Mouse (Mus musculus): ENCODE measurements at regions not wholly inside any gene's neighbourhood (a gene's known extent, or its start where the extent isn't known, plus 50 kb on each side); places are given as distances from the start of the nearest gene placed in this dataset.
A peak's percentile ranks its signal among the peaks of the same experiment; 100 is the strongest.

DNA sequence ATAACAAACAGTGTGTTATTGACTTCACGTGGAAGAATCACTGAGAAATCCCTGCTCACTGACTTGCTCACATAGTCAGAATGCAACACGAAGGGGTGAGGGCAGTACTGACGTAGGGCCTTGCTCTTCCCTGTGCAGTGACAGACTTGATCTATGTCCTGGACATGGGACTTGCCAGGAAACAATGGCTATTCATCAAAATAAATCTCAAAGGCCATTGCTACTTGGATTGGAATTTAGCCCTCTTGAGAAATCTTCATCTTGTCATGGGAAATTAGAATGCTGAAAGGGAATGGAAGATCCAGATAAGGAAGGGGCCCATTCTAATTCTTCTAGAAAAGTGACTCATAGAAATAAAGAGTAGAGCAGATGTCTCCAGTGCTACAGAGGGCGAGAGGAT lies 158.0 kb upstream of the Sstr4 start:
- no peak for ATAC-seq (replicated peaks; ENCODE audit: low FRiP score)
- Histone ChIP-seq H3K27ac (no peak overlapping the region), H3K27me3 (no peaks in the 10 kb centered on the region), H3K9me3 (replicated peaks) (no peaks in the 10 kb centered on the region), H3K4me2 (no peak overlapping the region), H3K4me1 (peaks cover 19% of the 10 kb centered on the region), H3K36me3 (no peaks in the 10 kb centered on the region), H3K4me3 (replicated peaks) (no peak overlapping the region), H3K9ac (no peak overlapping the region)
- 65% methylated on average over 4 of the region's 4 CpGs for WGBS

- Histone ChIP-seq H3K4me2 (no peak overlapping the region), H3K4me1 (peaks cover 23% of the 10 kb centered on the region), H3K27ac (0 out of 2 replicates have a peak overlapping the region, but pooled peaks have one; percentile 3), H3K9ac (no peak overlapping the region), H3K4me3 (replicated peaks) (no peak overlapping the region), H3K27me3 (no peaks in the 10 kb centered on the region), H3K9me3 (replicated peaks) (no peaks in the 10 kb centered on the region), H3K36me3 (no peaks in the 10 kb centered on the region)
- WGBS, result 10% methylated on average over 3 of the region's 3 CpGs
- peak; percentile 62 for ATAC-seq (replicated peaks; ENCODE audit: low FRiP score)
Observed at GRCm38 (mm10) chr2:148239046-148239445, 156.1 kb upstream of the Sstr4 start.

DNA sequence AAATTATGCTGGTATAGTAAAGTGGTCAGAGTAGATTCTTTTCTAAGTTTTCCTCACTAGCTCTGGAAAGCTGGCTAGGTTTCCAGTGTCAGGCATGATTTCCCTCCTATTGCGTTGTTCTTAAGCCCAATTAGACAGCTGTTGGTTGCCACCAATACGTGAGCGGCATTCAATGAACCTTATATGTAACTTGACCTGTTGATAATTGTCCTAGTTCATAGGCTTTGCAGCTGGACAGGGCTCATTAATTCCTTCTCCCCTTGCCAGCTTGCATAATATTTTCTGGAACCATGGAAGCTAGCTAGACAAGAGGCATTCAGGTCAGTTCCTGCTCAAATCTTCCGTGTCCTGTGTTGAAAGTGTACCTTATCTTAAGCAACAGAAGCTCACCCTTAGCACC lies 152.9 kb upstream of the Sstr4 start:
- Histone ChIP-seq H3K4me2 (no peak overlapping the region), H3K4me1 (peaks cover 23% of the 10 kb centered on the region), H3K4me3 (replicated peaks) (no peak overlapping the region), H3K9me3 (replicated peaks) (no peaks in the 10 kb centered on the region), H3K36me3 (no peaks in the 10 kb centered on the region), H3K27ac (no peak overlapping the region; the same call in 1 of the 2 replicates), H3K9ac (no peak overlapping the region), H3K27me3 (no peaks in the 10 kb centered on the region)
- 45% methylated on average over 4 of the region's 4 CpGs for WGBS
- peak; percentile 87 for ATAC-seq (replicated peaks; ENCODE audit: low FRiP score)

DNA sequence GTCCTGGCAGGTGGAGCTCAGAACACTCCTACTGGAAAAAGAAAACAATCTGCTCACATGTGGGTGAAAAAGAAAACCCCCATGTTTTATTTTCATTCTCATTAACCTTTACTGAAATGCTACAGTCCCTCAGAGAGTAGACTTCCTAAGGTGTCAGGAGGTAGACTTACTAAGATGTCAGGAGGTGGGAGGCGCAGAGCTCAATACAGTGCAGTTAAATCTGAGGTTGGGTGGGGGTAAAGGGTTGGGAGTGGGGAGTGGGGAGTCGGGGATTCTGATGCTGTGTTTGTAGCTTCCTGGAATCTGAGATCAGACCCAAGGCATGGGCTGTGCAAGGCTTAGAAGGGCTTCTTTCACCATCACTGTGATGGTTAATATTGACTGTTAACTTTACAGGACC lies 149.6 kb upstream of the Sstr4 start:
- Histone ChIP-seq H3K27me3 (no peaks in the 10 kb centered on the region), H3K4me3 (replicated peaks) (no peak overlapping the region), H3K9me3 (replicated peaks) (no peaks in the 10 kb centered on the region), H3K4me2 (no peak overlapping the region), H3K36me3 (no peaks in the 10 kb centered on the region), H3K9ac (no peak overlapping the region), H3K4me1 (peaks cover 11% of the 10 kb centered on the region; the same call in 1 of the 2 replicates), H3K27ac (no peak overlapping the region)
- peak; percentile 62 for ATAC-seq (replicated peaks; ENCODE audit: low FRiP score)
- WGBS, result 53% methylated on average over 2 of the region's 2 CpGs

- H3K9ac ChIP-seq, result no peak overlapping the region
- WGBS, result 86% methylated on average over 1 of the region's 1 CpGs
- no peaks in the 10 kb centered on the region for H3K9me3 ChIP-seq (replicated peaks)
- H3K36me3 ChIP-seq, result no peaks in the 10 kb centered on the region
- H3K4me2 ChIP-seq, result no peak overlapping the region
- H3K27ac ChIP-seq, result no peak overlapping the region
- no peaks in the 10 kb centered on the region for H3K27me3 ChIP-seq
- H3K4me1 ChIP-seq, result no peaks in the 10 kb centered on the region
- ATAC-seq (replicated peaks; ENCODE audit: low FRiP score), result no peak
- no peak overlapping the region for H3K4me3 ChIP-seq (replicated peaks)
Observed at GRCm38 (mm10) chr2:148250902-148251301, 144.2 kb upstream of the Sstr4 start.

- H3K27ac ChIP-seq, result no peak overlapping the region
- no peak overlapping the region for H3K4me2 ChIP-seq
- no peak overlapping the region for H3K9ac ChIP-seq
- no peaks in the 10 kb centered on the region for H3K27me3 ChIP-seq
- H3K36me3 ChIP-seq, result no peaks in the 10 kb centered on the region
- H3K9me3 ChIP-seq (replicated peaks), result no peaks in the 10 kb centered on the region
- no peak overlapping the region for H3K4me3 ChIP-seq (replicated peaks)
- no peaks in the 10 kb centered on the region for H3K4me1 ChIP-seq
- ATAC-seq (replicated peaks; ENCODE audit: low FRiP score), result no peak
Observed at GRCm38 (mm10) chr2:148255662-148256061, 139.5 kb upstream of the Sstr4 start.

- no peaks in the 10 kb centered on the region for H3K36me3 ChIP-seq
- H3K4me1 ChIP-seq, result no peaks in the 10 kb centered on the region
- no peak overlapping the region for H3K4me2 ChIP-seq
- ATAC-seq (replicated peaks; ENCODE audit: low FRiP score), result no peak
- WGBS, result 83% methylated on average over 3 of the region's 3 CpGs
- no peak overlapping the region for H3K9ac ChIP-seq
- H3K9me3 ChIP-seq (replicated peaks), result no peaks in the 10 kb centered on the region
- H3K4me3 ChIP-seq (replicated peaks), result no peak overlapping the region
- H3K27me3 ChIP-seq, result no peaks in the 10 kb centered on the region
- H3K27ac ChIP-seq, result no peak overlapping the region
Observed at GRCm38 (mm10) chr2:148264111-148264730, 130.9 kb upstream of the Sstr4 start.

DNA sequence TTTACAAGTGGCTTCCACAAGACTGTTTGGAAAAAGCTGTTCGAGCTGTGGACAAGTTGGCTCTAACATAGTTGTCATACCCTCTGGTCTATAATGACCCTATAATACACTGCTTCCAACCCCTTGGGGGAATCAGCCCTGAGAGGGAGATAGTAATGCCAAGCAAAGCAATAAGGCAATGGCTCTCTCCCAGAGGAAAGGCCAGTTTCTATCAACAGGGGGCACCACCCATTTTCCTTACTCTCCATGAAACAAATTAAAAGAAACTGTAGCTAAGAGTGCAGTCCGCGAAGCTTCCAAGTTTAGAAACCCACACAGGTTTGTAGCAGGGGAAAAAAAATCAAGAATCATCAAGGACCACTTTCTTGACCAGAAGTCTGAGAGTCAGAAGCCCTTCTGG lies 115.9 kb upstream of the Sstr4 start:
- no peak for ATAC-seq (replicated peaks; ENCODE audit: low FRiP score)
- Histone ChIP-seq H3K9me3 (replicated peaks) (no peaks in the 10 kb centered on the region), H3K9ac (no peak overlapping the region), H3K4me3 (replicated peaks) (no peak overlapping the region), H3K4me1 (no peaks in the 10 kb centered on the region), H3K27ac (no peak overlapping the region), H3K27me3 (no peaks in the 10 kb centered on the region), H3K4me2 (no peak overlapping the region), H3K36me3 (no peaks in the 10 kb centered on the region)
- WGBS, result 87% methylated on average over 3 of the region's 3 CpGs

DNA sequence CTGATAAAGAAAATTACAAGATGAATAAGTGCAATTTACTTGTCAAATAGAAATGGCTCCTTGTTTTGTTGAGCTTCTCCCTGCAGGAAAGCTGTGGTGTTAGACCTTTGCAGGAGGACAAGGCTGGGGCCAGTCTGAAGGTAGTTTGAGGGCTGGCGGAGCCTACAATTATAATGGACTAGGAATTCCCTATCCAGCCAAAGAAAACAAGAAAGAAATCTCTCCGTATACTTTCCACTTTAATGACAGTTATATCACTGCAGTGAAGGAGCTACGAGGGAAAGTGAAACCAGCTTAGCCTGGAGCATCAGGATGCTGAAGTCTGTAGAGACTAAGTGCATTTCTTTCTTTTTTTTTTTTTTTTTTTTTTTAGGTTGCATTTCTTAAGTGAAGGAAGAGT lies 104.8 kb upstream of the Sstr4 start:
- Histone ChIP-seq H3K9ac (no peak overlapping the region), H3K4me2 (no peak overlapping the region), H3K36me3 (no peaks in the 10 kb centered on the region), H3K27ac (no peak overlapping the region), H3K4me3 (replicated peaks) (no peak overlapping the region), H3K4me1 (no peaks in the 10 kb centered on the region), H3K27me3 (no peaks in the 10 kb centered on the region), H3K9me3 (replicated peaks) (no peaks in the 10 kb centered on the region)
- peak; percentile 46; the same call in 1 of the 2 replicates for ATAC-seq (replicated peaks; ENCODE audit: low FRiP score)
- 41% methylated on average over 3 of the region's 3 CpGs for WGBS

- no peak overlapping the region for H3K4me3 ChIP-seq (replicated peaks)
- H3K4me2 ChIP-seq, result no peak overlapping the region
- no peak for ATAC-seq (replicated peaks; ENCODE audit: low FRiP score)
- WGBS, result 87% methylated on average over 5 of the region's 5 CpGs
- H3K27me3 ChIP-seq, result no peaks in the 10 kb centered on the region
- no peak overlapping the region for H3K9ac ChIP-seq
- H3K36me3 ChIP-seq, result no peaks in the 10 kb centered on the region
- H3K9me3 ChIP-seq (replicated peaks), result no peaks in the 10 kb centered on the region
- no peak overlapping the region for H3K27ac ChIP-seq
- no peaks in the 10 kb centered on the region for H3K4me1 ChIP-seq
Observed at GRCm38 (mm10) chr2:148292442-148292841, 102.7 kb upstream of the Sstr4 start.

- H3K27ac ChIP-seq, result no peak overlapping the region
Observed at GRCm38 (mm10) chr2:148292895-148293294, 102.2 kb upstream of the Sstr4 start.

DNA sequence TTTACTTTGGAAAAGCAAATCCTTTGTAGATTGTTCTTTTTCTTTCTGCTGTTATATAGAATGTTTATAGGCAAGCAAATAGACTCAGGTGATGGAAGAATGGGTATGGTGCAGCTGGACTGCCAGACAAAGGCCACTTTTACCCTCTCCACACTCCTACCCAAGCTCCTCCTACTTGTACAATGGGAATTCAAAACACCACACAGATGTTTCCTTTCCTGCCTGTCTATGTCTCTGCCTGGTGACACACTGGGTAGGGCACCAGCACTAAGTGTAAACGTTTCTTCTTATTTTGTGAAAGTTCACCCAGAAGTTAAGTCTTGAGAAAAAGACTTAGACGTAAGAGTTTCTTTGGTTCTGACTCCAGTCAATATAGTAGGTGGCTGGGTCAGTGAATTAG lies 94.3 kb upstream of the Sstr4 start:
- Histone ChIP-seq H3K27ac (no peak overlapping the region), H3K27me3 (no peaks in the 10 kb centered on the region), H3K9me3 (replicated peaks) (no peaks in the 10 kb centered on the region), H3K9ac (no peak overlapping the region), H3K4me2 (no peak overlapping the region), H3K4me3 (replicated peaks) (no peak overlapping the region), H3K4me1 (no peaks in the 10 kb centered on the region), H3K36me3 (no peaks in the 10 kb centered on the region)
- ATAC-seq (replicated peaks; ENCODE audit: low FRiP score), result no peak
- WGBS, result 59% methylated on average over 2 of the region's 2 CpGs

More at GRCm38 (mm10) chr2:148292895-148293294, 102.2 kb upstream of the Sstr4 start:
- no peak overlapping the region for H3K9ac ChIP-seq
- H3K36me3 ChIP-seq, result no peaks in the 10 kb centered on the region
- H3K9me3 ChIP-seq (replicated peaks), result no peaks in the 10 kb centered on the region
- H3K4me1 ChIP-seq, result no peaks in the 10 kb centered on the region
- no peaks in the 10 kb centered on the region for H3K27me3 ChIP-seq
- no peak for ATAC-seq (replicated peaks; ENCODE audit: low FRiP score)
- H3K4me2 ChIP-seq, result no peak overlapping the region
- H3K4me3 ChIP-seq (replicated peaks), result no peak overlapping the region
- 57% methylated on average over 2 of the region's 2 CpGs for WGBS

- Histone ChIP-seq H3K4me2 (no peak overlapping the region), H3K9ac (no peak overlapping the region), H3K27me3 (no peaks in the 10 kb centered on the region), H3K4me3 (replicated peaks) (no peak overlapping the region), H3K9me3 (replicated peaks) (no peaks in the 10 kb centered on the region), H3K4me1 (no peaks in the 10 kb centered on the region), H3K36me3 (no peaks in the 10 kb centered on the region), H3K27ac (no peak overlapping the region)
- no peak for ATAC-seq (replicated peaks; ENCODE audit: low FRiP score)
- WGBS, result 91% methylated on average over 2 of the region's 2 CpGs
Observed at GRCm38 (mm10) chr2:148312255-148312654, 82.9 kb upstream of the Sstr4 start.
